Mouse (Mus musculus) cortical plate, adult 2 months (tissue): ENCODE data around the gene Xbp1. TPM values are rescaled to one million over a fixed set of nuclear protein-coding genes. Genes with fewer than 3 reads are reported as not detected.

ENCODE experiments used
- H3K27ac ChIP-seq: fragments of 200-500 bp; 2 replicates; pipeline ENCODE4 v1.5.1; 2012; ENCODE audit warnings: low read length, control low read depth, inconsistent platforms; ENCODE audit not compliant: insufficient read depth
- H3K4me1 ChIP-seq: fragments of 200-500 bp; 2 replicates; pipeline ENCODE4 v1.6.1; 2011; ENCODE audit warnings: low read length; ENCODE audit not compliant: control insufficient read depth, insufficient read depth
- H3K4me3 ChIP-seq: fragments of 200-500 bp; 2 replicates; pipeline ENCODE4 v1.5.1; 2011; ENCODE audit warnings: mild to moderate bottlenecking, low read length, control low read depth; ENCODE audit not compliant: insufficient read depth
- CTCF ChIP-seq: fragments of 200-500 bp; IDR thresholded peaks from 2 replicates; pipeline ENCODE4 v1.5.1; 2011; ENCODE audit warnings: mild to moderate bottlenecking, control low read depth, low read length; ENCODE audit not compliant: insufficient read depth; ENCODE audit errors: extremely low read depth
- POLR2A ChIP-seq: fragments of 200-500 bp; IDR thresholded peaks from 2 replicates; pipeline ENCODE4 v1.6.1; 2011; ENCODE audit warnings: mild to moderate bottlenecking, low read length, control low read depth; ENCODE audit not compliant: insufficient read depth; ENCODE audit errors: extremely low read depth
- polyA plus RNA-seq: library from polyadenylated mRNA; depleted of rRNA; stranded (reverse); fragments of >200 nt; gene quantifications from 2 replicates; pipeline ENCODE4 v1.2.3, GENCODE M21; 2012

Xbp1 gene
- polyA plus RNA-seq, 1 experiment, result 72.8 TPM

DNA sequence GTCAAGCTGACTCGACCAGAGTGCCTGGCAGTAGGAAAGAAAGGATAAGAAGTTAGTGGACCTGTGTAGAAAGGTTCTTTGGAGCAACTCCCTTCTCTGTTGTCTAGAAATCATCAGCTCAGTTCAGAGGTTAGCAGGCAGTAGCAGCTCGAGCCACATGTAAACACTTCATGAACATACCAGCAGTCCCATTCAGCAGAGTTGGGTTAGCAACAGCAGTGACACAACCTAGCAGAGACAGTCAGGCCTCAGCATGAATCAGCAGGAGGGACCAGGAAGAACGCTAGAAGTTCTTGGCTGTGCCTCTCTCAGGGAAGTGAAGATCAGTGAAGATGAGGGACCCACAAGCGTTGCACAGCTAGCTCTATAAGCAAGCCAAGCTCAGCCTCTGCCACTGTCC, 25.0 kb downstream of the Xbp1 start:
- H3K4me1 ChIP-seq, result peaks cover under 1% of the 10 kb centered on the region; the same call in 1 of the 2 replicates
- H3K27ac ChIP-seq, result no peak overlapping the region
- H3K4me3 ChIP-seq, result no peak overlapping the region
- TF ChIP-seq POLR2A, result no peak
- TF ChIP-seq CTCF, result no peak

DNA sequence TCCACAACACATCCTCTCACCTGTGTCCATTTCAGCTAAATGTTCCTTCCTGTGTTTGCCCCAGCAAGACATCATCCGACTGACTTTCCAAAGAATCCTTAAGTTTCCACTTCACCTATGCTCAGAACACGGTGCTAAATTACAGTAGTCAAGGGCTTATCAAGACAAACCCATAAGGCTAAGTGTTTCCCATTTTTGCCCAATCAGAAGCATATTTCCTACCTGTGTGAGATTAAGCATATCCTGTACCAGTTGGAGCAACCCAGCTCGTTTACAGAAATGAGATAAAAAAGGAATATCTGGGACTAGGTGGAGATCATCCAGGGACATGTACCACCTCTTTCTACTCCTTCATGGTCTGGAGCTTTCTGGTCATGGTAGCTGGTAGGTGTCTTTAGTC, 26.2 kb downstream of the Xbp1 start:
- no peak overlapping the region for H3K27ac ChIP-seq
- no peak overlapping the region for H3K4me3 ChIP-seq
- TF ChIP-seq CTCF (no peak), POLR2A (no peak)
- no peaks in the 10 kb centered on the region for H3K4me1 ChIP-seq

DNA sequence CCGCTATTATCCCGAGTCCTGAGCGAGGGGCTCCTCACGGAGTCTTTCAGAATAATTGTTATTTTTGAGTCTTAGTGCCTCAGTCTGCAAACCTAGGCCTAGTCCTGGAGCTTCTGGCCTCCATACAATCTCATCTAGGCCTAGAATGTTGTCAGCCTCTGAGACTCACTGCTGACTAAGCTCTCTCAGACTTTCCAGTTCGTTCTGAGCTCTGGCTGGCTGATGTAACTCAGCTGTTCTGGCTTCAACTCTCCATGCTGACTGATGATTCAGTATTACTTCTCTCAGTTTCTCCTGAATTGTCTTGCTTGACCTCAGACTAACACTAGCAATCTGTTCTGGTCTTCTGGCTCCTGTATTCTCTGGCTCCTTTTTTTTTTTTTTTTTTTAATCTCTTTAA, 31.0 kb downstream of the Xbp1 start:
- Histone ChIP-seq H3K27ac (no peak overlapping the region), H3K4me1 (no peaks in the 10 kb centered on the region), H3K4me3 (no peak overlapping the region)
- no peak for TF ChIP-seq CTCF
- no peak for TF ChIP-seq POLR2A

DNA sequence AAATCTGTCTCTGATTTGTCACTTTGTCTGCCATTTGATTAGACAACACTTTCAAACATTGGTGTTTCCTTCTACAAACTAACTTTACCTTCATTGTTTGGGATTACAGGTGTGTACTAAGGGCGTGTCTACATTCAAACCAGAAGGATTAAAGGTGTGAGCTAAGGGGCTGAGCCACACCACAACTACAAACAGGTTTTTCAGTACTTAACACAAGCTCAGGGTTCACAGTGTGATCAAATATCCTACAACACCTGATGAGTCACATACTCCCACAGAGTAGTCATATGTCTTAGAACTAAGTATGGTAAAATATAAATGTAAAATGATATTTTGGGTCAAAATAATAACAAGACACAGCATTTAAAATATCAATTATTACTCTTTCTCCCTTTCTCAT, 31.5 kb downstream of the Xbp1 start:
- no peak overlapping the region for H3K4me3 ChIP-seq

DNA sequence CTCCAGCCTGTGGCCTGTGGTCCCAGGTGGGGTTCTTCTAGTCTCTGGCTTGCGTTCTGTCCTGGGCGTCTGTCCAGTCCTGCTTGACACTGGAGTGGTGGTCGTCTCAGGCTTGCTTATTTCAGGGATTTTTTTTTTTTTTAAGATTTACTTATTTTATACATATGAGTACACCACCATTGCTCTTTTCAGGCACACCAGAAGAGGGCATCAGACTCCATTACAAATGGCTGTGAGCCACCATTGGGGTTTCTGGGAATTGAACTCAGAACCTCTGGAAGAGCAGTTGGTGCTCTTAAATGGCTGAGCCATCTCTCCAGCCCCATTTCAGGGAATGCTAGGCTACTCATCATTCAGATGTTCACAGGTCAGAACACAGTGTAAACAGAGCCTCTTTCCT, 39.8 kb downstream of the Xbp1 start:
- TF ChIP-seq CTCF (no peak), POLR2A (no peak)
- Histone ChIP-seq H3K4me1 (no peaks in the 10 kb centered on the region), H3K27ac (no peak overlapping the region), H3K4me3 (no peak overlapping the region)

More for the DNA sequence above, 31.5 kb downstream of the Xbp1 start:
- TF ChIP-seq POLR2A (no peak), CTCF (no peak)
- Histone ChIP-seq H3K4me1 (no peaks in the 10 kb centered on the region), H3K27ac (no peak overlapping the region)

DNA sequence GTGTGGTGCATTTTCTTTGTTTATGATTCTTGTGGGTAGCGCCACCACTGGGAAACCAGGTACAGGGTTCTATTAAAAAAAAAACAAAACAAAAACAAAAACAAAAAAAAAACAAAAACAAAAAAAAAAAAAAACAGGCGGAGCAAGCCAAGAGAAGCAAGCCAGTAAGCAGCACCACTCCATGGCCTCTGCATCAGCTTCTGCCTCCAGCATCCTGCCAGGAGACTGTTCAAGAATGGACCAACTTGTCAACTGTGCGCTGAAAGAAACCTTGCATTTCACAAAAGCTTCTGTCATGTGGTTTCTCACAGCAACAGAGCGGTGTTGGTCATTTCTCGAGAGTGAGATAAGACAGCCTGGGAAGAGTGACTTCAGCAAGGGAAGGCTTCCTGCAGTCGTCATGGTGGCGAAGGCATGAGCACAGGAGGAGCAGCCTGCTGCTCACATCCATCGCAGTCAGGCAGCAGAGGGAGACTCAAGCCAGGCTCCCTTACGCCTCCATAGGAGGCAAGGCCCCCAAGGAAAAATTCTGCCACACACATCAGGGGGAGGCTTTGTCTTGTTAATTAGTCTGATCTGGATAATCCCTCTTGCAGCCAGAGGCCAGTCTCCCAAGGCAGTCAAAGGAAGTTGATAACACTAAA, 42.3 kb downstream of the Xbp1 start:
- Histone ChIP-seq H3K27ac (no peak overlapping the region), H3K4me3 (no peak overlapping the region), H3K4me1 (no peaks in the 10 kb centered on the region)
- TF ChIP-seq POLR2A, result no peak
- no peak for TF ChIP-seq CTCF

DNA sequence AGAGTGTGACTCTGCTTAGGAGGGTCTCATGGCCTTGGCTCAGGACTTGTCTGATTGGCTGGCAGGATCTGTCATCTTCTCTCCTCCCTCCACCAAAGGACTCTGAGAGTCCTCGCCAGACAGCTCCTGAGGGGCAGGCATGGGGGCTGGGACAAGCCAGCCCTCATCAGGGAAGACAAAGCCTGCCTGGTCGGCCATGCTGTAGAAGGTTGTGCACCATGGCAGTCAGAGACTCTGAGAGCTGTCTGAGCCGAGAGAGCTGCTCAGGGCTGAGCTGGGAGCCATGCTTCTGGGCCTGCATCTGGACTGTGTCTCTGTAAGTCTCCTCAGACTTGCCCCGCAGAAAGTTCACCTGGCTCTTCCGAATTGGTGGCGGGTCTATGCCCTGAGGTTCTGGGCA, 43.4 kb downstream of the Xbp1 start:
- no peak overlapping the region for H3K27ac ChIP-seq
- H3K4me3 ChIP-seq, result no peak overlapping the region
- no peaks in the 10 kb centered on the region for H3K4me1 ChIP-seq
- TF ChIP-seq POLR2A, result no peak
- TF ChIP-seq CTCF, result no peak

DNA sequence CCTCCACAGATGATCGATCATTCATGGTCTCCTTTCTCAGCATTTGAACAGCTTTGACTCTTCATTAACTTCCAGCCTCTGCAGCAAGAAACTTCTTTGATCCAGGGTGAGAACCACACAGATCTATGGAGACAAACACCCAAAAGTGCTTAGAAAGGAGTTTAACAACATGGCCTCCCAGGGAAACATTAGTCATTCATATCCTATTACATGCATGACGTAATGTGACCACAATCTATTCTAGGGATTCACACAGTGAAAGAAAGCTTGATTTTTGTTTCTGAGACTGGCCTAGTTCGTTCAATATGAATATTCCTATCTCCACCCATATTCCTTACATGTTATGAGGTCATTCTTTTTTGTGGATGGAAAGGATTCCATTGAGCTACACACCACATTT, 45.1 kb downstream of the Xbp1 start:
- Histone ChIP-seq H3K4me1 (no peaks in the 10 kb centered on the region), H3K27ac (no peak overlapping the region), H3K4me3 (no peak overlapping the region)
- TF ChIP-seq POLR2A, result no peak
- TF ChIP-seq CTCF, result no peak

DNA sequence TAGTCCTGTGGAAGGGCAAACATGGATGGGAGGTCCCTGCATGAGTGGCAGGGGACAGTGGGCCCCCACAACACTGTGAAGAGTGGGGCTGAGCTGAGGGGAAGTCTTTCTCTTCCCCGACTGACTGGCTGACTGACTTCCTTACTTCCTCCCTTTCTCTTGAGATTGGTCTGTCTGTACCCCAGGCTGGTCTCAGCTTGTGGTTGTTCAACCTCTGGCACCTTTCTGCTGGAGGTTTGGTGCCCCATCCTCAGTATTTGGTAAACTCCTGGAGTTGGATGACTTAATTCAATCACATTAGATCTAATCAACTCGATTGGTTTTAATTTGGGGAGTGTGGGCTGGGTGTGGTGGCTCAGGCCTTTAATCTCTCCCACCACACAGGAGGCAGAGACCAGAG, 46.0 kb downstream of the Xbp1 start:
- TF ChIP-seq POLR2A (no peak), CTCF (no peak)
- Histone ChIP-seq H3K4me1 (no peaks in the 10 kb centered on the region), H3K27ac (no peak overlapping the region), H3K4me3 (no peak overlapping the region)

DNA sequence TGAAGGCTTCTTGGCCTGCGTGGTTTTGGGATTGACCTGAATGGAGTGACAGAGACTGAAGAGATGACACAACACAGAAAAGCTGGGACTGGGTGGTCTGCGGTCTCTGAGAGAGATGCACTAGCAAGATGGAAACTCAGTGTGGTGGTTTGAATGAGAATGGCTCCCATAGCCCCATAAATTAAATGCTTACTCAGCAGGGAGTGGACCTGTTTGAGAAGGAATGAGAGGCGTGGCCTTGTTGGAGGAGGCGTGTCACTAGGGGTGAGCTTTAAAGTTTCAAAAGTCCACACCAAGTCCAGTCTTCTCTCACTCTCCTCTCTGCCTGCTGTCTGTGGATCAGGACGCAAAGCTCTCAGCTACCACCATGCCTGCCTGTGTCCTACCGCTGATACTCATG, 47.2 kb downstream of the Xbp1 start:
- no peak overlapping the region for H3K4me3 ChIP-seq
- TF ChIP-seq POLR2A (no peak), CTCF (no peak)
- no peak overlapping the region for H3K27ac ChIP-seq
- no peaks in the 10 kb centered on the region for H3K4me1 ChIP-seq

DNA sequence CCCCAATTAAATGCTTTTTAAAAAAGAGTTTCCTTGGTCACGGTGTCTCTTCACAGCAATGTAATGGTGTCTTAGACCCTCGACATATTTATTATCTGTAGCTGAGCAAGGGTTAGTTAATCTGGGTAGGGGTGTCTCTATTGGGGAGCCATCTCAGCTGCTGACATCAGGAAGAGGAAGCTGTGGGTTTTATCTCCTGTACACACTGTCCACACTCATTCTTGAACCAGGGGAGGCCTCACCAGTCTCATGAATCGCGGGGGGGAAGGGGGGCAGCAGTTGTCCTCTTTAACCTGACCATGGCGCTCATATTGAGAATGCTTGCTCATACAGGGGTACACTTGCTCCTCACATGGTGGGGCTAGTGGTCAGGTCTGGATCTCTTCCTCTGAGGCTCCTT, 47.6 kb downstream of the Xbp1 start:
- Histone ChIP-seq H3K27ac (no peak overlapping the region), H3K4me1 (no peaks in the 10 kb centered on the region), H3K4me3 (no peak overlapping the region)
- no peak for TF ChIP-seq POLR2A
- TF ChIP-seq CTCF, result no peak
